Mouse (Mus musculus) liver, postnatal 0 days (tissue): ENCODE data around the gene Dnajc27. TPM values are rescaled to one million over a fixed set of nuclear protein-coding genes. Genes with fewer than 3 reads are reported as not detected.

ENCODE experiments used
- ATAC-seq: fragments of 200-750 bp; cut with Nextera tagmentation; 2 replicates; pipeline ENCODE4 v1.8.0; 2017; ENCODE audit warnings: mild to moderate bottlenecking, moderate library complexity
- DNase-seq: peaks from one replicate; pipeline ENCODE4 v3.0.0-alpha.2; 2016
- H3K27ac ChIP-seq: fragments of 300-500 bp; sonication (generic); 2 replicates; pipeline ENCODE4 v1.5.1; 2014; ENCODE audit warnings: antibody characterized with exemption, moderate library complexity, mild to moderate bottlenecking, low read depth
- H3K27me3 ChIP-seq: fragments of 300-500 bp; sonication (generic); 2 replicates; pipeline ENCODE4 v1.6.1; 2014; ENCODE audit warnings: low read length, control low read depth, mixed read lengths; ENCODE audit not compliant: insufficient read depth
- H3K36me3 ChIP-seq: fragments of 300-500 bp; sonication (generic); replicated peaks from 2 replicates; pipeline ENCODE4 v1.6.1; 2014; ENCODE audit warnings: mild to moderate bottlenecking, control low read depth, low read length, moderate library complexity, mixed read lengths; ENCODE audit not compliant: insufficient read depth
- H3K4me1 ChIP-seq: fragments of 300-500 bp; sonication (generic); 2 replicates; pipeline ENCODE4 v1.6.1; 2014; ENCODE audit warnings: antibody characterized with exemption, mild to moderate bottlenecking, control low read depth; ENCODE audit not compliant: insufficient read depth
- H3K4me2 ChIP-seq: fragments of 300-500 bp; sonication (generic); 2 replicates; pipeline ENCODE4 v1.6.1; 2014; ENCODE audit warnings: low read depth, mild to moderate bottlenecking, low read length, moderate library complexity, mixed read lengths
- H3K4me3 ChIP-seq: fragments of 300-500 bp; sonication (generic); 2 replicates; pipeline ENCODE4 v1.5.1; 2014; ENCODE audit warnings: low read depth, low read length
- H3K9ac ChIP-seq: fragments of 300-500 bp; sonication (generic); replicated peaks from 2 replicates; pipeline ENCODE4 v1.6.1; 2014; ENCODE audit warnings: mild to moderate bottlenecking, moderate library complexity
- H3K9me3 ChIP-seq: fragments of 300-500 bp; sonication (generic); 2 replicates; pipeline ENCODE4 v1.6.1; 2016; ENCODE audit warnings: mild to moderate bottlenecking, control low read depth, low read length, mixed read lengths
- CTCF ChIP-seq: sonication (generic); IDR thresholded peaks from 2 replicates; pipeline ENCODE4 v1.5.1; 2016; ENCODE audit warnings: antibody characterized with exemption, low read depth
- EP300 ChIP-seq: IDR thresholded peaks from 2 replicates; pipeline ENCODE4 v1.6.1; 2016; ENCODE audit warnings: antibody characterized with exemption, low read depth, mild to moderate bottlenecking
- WGBS: fragments of 180-500 bp; shearing (Covaris S2); extraction: QIAGEN DNeasy Blood & Tissue Kit; methylation state at CpG from one replicate; pipeline ENCODE4 v1.1.7; 2014; ENCODE audit not compliant: insufficient replicate concordance; 5-methylcytosine and 5-hydroxymethylcytosine counted together
- polyA plus RNA-seq: library from polyadenylated mRNA; unstranded; fragments of >200 nt; fragmentation: Nextera tagmentation; extraction: Ambion mirVana; gene quantifications from 2 replicates; pipeline ENCODE4 v1.2.1, GENCODE M21; 2015

Gene Dnajc27
- polyA plus RNA-seq, 1 experiment from 2014 or later = 0.59 TPM

GRCm38 (mm10) chr12:4045992-4046391 is 36.4 kb upstream of the Dnajc27 start:
- no peak for ATAC-seq
- no peak overlapping the region for H3K4me3 ChIP-seq
- 44% methylated on average over 1 of the region's 1 CpGs for WGBS

GRCm38 (mm10) chr12:4048031-4048430 is 34.4 kb upstream of the Dnajc27 start:
- WGBS = 36% methylated on average over 6 of the region's 6 CpGs
- H3K4me2 ChIP-seq = no peak overlapping the region
- no peaks in the 10 kb centered on the region for H3K9me3 ChIP-seq
- H3K9ac ChIP-seq = no peak overlapping the region
- no peak overlapping the region for H3K27ac ChIP-seq
- no peak for ATAC-seq
- no peaks in the 10 kb centered on the region for H3K36me3 ChIP-seq
- H3K4me3 ChIP-seq = no peak overlapping the region
- no peak for DNase-seq
- TF ChIP-seq EP300 (no peak), CTCF (no peak)
- no peaks in the 10 kb centered on the region for H3K4me1 ChIP-seq
- H3K27me3 ChIP-seq = no peaks in the 10 kb centered on the region

More at GRCm38 (mm10) chr12:4045992-4046391, 36.4 kb upstream of the Dnajc27 start:
- H3K4me1 ChIP-seq = no peaks in the 10 kb centered on the region
- no peaks in the 10 kb centered on the region for H3K9me3 ChIP-seq
- no peak overlapping the region for H3K4me2 ChIP-seq
- no peak overlapping the region for H3K9ac ChIP-seq
- no peaks in the 10 kb centered on the region for H3K36me3 ChIP-seq
- no peak overlapping the region for H3K27ac ChIP-seq
- DNase-seq = no peak
- H3K27me3 ChIP-seq = no peaks in the 10 kb centered on the region
- TF ChIP-seq CTCF (no peak), EP300 (no peak)

- Histone ChIP-seq H3K27me3 (no peaks in the 10 kb centered on the region), H3K36me3 (no peaks in the 10 kb centered on the region), H3K4me2 (no peak overlapping the region), H3K4me3 (no peak overlapping the region), H3K9me3 (no peaks in the 10 kb centered on the region), H3K4me1 (no peaks in the 10 kb centered on the region), H3K9ac (no peak overlapping the region), H3K27ac (no peak overlapping the region)
- TF ChIP-seq CTCF = no peak
- no peak for TF ChIP-seq EP300
- WGBS = 65% methylated on average over 9 of the region's 9 CpGs
- ATAC-seq (no peak), DNase-seq (no peak)
These were observed 31.4 kb upstream of the Dnajc27 start for GRCm38 (mm10) chr12:4050861-4051425.

- TF ChIP-seq EP300 = no peak
- TF ChIP-seq CTCF = no peak
- H3K27ac ChIP-seq = no peak overlapping the region
- DNase-seq (no peak), ATAC-seq (no peak)
- H3K36me3 ChIP-seq = no peaks in the 10 kb centered on the region
- H3K9me3 ChIP-seq = no peaks in the 10 kb centered on the region
- no peak overlapping the region for H3K4me3 ChIP-seq
- 33% methylated on average over 3 of the region's 3 CpGs for WGBS
- H3K4me1 ChIP-seq = no peaks in the 10 kb centered on the region
- H3K4me2 ChIP-seq = no peak overlapping the region
- no peaks in the 10 kb centered on the region for H3K27me3 ChIP-seq
- H3K9ac ChIP-seq = no peak overlapping the region
These were observed 28.7 kb upstream of the Dnajc27 start for GRCm38 (mm10) chr12:4053643-4054042.

- no peak overlapping the region for H3K27ac ChIP-seq
- no peak overlapping the region for H3K4me3 ChIP-seq
- no peaks in the 10 kb centered on the region for H3K9me3 ChIP-seq
- no peaks in the 10 kb centered on the region for H3K36me3 ChIP-seq
- no peaks in the 10 kb centered on the region for H3K4me1 ChIP-seq
- no peaks in the 10 kb centered on the region for H3K27me3 ChIP-seq
- no peak overlapping the region for H3K9ac ChIP-seq
- DNase-seq (no peak), ATAC-seq (no peak)
- WGBS = 34% methylated on average over 4 of the region's 4 CpGs
- TF ChIP-seq CTCF = no peak
- TF ChIP-seq EP300 = no peak
- no peak overlapping the region for H3K4me2 ChIP-seq
These were observed 27.5 kb upstream of the Dnajc27 start for GRCm38 (mm10) chr12:4054845-4055244.

GRCm38 (mm10) chr12:4058321-4058720 is 24.1 kb upstream of the Dnajc27 start:
- Histone ChIP-seq H3K27me3 (no peaks in the 10 kb centered on the region), H3K4me1 (no peaks in the 10 kb centered on the region), H3K4me2 (no peak overlapping the region), H3K4me3 (no peak overlapping the region), H3K36me3 (no peaks in the 10 kb centered on the region), H3K27ac (no peak overlapping the region), H3K9me3 (no peaks in the 10 kb centered on the region), H3K9ac (no peak overlapping the region)
- WGBS = 71% methylated on average over 9 of the region's 9 CpGs
- no peak for TF ChIP-seq CTCF
- TF ChIP-seq EP300 = no peak
- no peak for DNase-seq
- ATAC-seq = no peak

GRCm38 (mm10) chr12:4059683-4060082 is 22.7 kb upstream of the Dnajc27 start:
- Histone ChIP-seq H3K4me2 (no peak overlapping the region), H3K27ac (no peak overlapping the region), H3K4me3 (no peak overlapping the region), H3K27me3 (no peaks in the 10 kb centered on the region), H3K9ac (no peak overlapping the region), H3K36me3 (no peaks in the 10 kb centered on the region), H3K9me3 (no peaks in the 10 kb centered on the region), H3K4me1 (no peaks in the 10 kb centered on the region)
- ATAC-seq (no peak), DNase-seq (no peak)
- TF ChIP-seq EP300 (no peak), CTCF (no peak)
- WGBS = 74% methylated on average over 4 of the region's 4 CpGs
